Mouse (Mus musculus): ENCODE measurements around the gene 2310061I04Rik.
A peak's percentile ranks its signal among the peaks of the same experiment; 100 is the strongest.

DNA sequence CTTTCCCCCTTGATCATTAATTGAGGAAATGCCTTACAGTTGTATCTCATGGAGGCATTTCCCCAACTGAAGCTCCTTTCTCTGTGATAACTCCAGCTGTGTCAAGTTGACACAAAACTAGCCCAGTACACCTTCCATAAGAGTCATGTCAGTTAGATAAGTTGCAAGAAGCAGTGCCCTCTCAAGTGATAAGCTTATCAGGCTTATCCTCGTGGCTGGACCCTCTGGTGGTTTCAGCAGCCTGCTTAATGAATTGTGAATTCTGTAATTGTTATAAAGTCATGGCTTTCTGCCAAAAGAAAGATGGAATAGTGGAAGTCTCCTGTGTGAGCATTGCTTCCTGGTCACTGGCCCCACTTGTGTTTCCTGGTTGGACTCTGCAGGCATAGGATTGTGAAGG lies 30.2 kb upstream of the 2310061I04Rik start:
- no peak for TF ChIP-seq CTCF (IDR thresholded peaks at IDR 0.05; ENCODE audit: low read depth, low read length)
- TF ChIP-seq TAL1 (conservative IDR thresholded peaks at IDR 0.05; ENCODE audit: low read depth, low read length), result peak; percentile 90

All from G1E (cell line).